Mouse (Mus musculus) heart, adult 2 months (tissue): ENCODE results near the gene Rasl10b.

Experiments used
- CTCF ChIP-seq: fragments of 200-600 bp; IDR thresholded peaks from 2 replicates; pipeline ENCODE4 v1.8.1; 2022; ENCODE audit warnings: antibody characterized with exemption, mild to moderate bottlenecking, moderate library complexity
- EP300 ChIP-seq: fragments of 200-500 bp; IDR thresholded peaks from 2 replicates; pipeline ENCODE4 v1.6.1; 2011; ENCODE audit warnings: low read depth, low read length, control low read depth; ENCODE audit not compliant: insufficient read depth
- POLR2A ChIP-seq: fragments of 200-500 bp; IDR thresholded peaks from 2 replicates; pipeline ENCODE4 v1.6.1; 2011; ENCODE audit warnings: mild to moderate bottlenecking, low read depth, low read length, control low read depth; ENCODE audit not compliant: insufficient read depth

- TF ChIP-seq CTCF (no peak), EP300 (no peak), POLR2A (no peak)
Observed at GRCm38 (mm10) chr11:83371267-83371666, 37.7 kb upstream of the Rasl10b start.
